Mouse (Mus musculus) thymus, adult 2 months (tissue): Measurements from ENCODE around the gene Ankrd44. TPM values are rescaled to one million over a fixed set of nuclear protein-coding genes. Genes with fewer than 3 reads are reported as not detected.

Source experiments
- DNase-seq: peaks from one replicate; pipeline ENCODE4 v3.0.0; 2021
- H3K27ac ChIP-seq: fragments of 200-500 bp; 2 replicates; pipeline ENCODE4 v1.5.1; 2012; ENCODE audit warnings: low read length, control low read depth; ENCODE audit not compliant: control insufficient read depth, insufficient read depth
- H3K27me3 ChIP-seq: fragments of 200-500 bp; 2 replicates; pipeline ENCODE4 v1.6.1; 2012; ENCODE audit warnings: mild to moderate bottlenecking, low read length, moderate library complexity, mixed read lengths; ENCODE audit not compliant: control insufficient read depth, insufficient read depth
- H3K36me3 ChIP-seq: fragments of 200-500 bp; 2 replicates; pipeline ENCODE4 v1.6.1; 2012; ENCODE audit warnings: mild to moderate bottlenecking, low read length, moderate library complexity; ENCODE audit not compliant: control insufficient read depth, insufficient read depth
- H3K4me1 ChIP-seq: fragments of 200-500 bp; replicated peaks from 2 replicates; pipeline ENCODE4 v1.6.1; 2012; ENCODE audit warnings: low read length; ENCODE audit not compliant: control insufficient read depth, insufficient read depth
- H3K4me3 ChIP-seq: fragments of 200-500 bp; 2 replicates; pipeline ENCODE4 v1.5.1; 2012; ENCODE audit warnings: mild to moderate bottlenecking, low read length, control low read depth, moderate library complexity; ENCODE audit not compliant: control insufficient read depth, insufficient read depth
- CTCF ChIP-seq: fragments of 200-500 bp; IDR thresholded peaks from 2 replicates; pipeline ENCODE4 v1.5.1; 2012; ENCODE audit warnings: mild to moderate bottlenecking, control low read depth, low read length, moderate library complexity, borderline replicate concordance; ENCODE audit not compliant: control insufficient read depth, poor library complexity, insufficient read depth; ENCODE audit errors: extremely low read depth
- POLR2A ChIP-seq: fragments of 200-500 bp; IDR thresholded peaks from 2 replicates; pipeline ENCODE4 v1.6.1; 2012; ENCODE audit warnings: mild to moderate bottlenecking, low read length, control low read depth, moderate library complexity; ENCODE audit not compliant: control insufficient read depth, poor library complexity, insufficient read depth; ENCODE audit errors: extremely low read depth
- whole genome bisulfite sequencing: fragments of 180-500 bp; shearing (Covaris S2); methylation state at CpG from one replicate; pipeline ENCODE4 v1.1.7; 2018; 5-methylcytosine and 5-hydroxymethylcytosine counted together
- polyA plus RNA-seq: library from polyadenylated mRNA; depleted of rRNA; stranded (reverse); fragments of >200 nt; gene quantifications from 2 replicates; pipeline ENCODE4 v1.2.3, GENCODE M21; 2012

Ankrd44 gene
- polyA plus RNA-seq, 1 experiment: 92.9 TPM

DNA sequence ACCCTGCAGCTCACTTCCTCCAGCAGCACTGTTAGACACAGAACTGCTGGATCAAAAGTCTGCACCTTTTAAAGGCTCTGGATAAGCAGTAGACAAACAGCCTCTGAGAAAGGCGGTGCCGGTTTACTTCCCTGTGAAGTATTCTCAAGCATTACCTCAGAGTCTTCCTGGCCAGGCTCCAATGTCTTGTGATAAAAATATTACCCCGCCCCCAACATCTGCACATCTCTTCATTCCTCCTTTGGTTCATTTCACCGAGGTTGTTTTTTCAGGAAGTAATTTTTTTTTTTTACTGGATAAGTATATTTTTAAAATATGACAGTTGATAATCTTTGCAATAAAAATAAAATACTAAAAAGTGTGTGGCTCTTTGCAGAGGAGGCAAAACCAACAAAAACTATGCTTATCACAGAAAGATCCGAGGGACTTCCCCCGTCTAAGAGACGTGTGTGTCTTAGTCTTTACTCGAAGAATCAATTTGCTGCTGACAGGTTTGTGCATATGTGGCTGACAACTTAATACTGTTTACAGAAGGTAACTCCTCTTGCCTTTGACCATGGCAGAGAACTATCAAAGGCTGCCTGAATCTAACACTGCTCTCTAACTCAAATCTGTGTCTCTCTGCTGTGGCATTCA lies 178.3 kb downstream of the Ankrd44 start:
- no peak overlapping the region for H3K27ac ChIP-seq
- no peak for DNase-seq

GRCm38 (mm10) chr1:54745666-54746065 lies 180.5 kb downstream of the Ankrd44 start:
- no peaks in the 10 kb centered on the region for H3K4me1 ChIP-seq
- peaks cover 22% of the 10 kb centered on the region for H3K36me3 ChIP-seq
- no peak overlapping the region for H3K4me3 ChIP-seq
- TF ChIP-seq CTCF: no peak
- TF ChIP-seq POLR2A: no peak
- H3K27me3 ChIP-seq: no peaks in the 10 kb centered on the region
- no peak for DNase-seq
- no peak overlapping the region for H3K27ac ChIP-seq

More for the DNA sequence above, 178.3 kb downstream of the Ankrd44 start:
- TF ChIP-seq CTCF (no peak), POLR2A (no peak)
- Histone ChIP-seq H3K4me3 (no peak overlapping the region), H3K27me3 (no peaks in the 10 kb centered on the region), H3K4me1 (no peaks in the 10 kb centered on the region), H3K36me3 (peaks cover 17% of the 10 kb centered on the region)
- 12% methylated on average over 8 of the region's 8 CpGs for WGBS

- no peaks in the 10 kb centered on the region for H3K27me3 ChIP-seq
- H3K4me3 ChIP-seq: no peak overlapping the region
- no peaks in the 10 kb centered on the region for H3K4me1 ChIP-seq
- no peak overlapping the region for H3K27ac ChIP-seq
- 92% methylated on average over 5 of the region's 5 CpGs for WGBS
- no peak for TF ChIP-seq CTCF
- no peak for TF ChIP-seq POLR2A
- no peak for DNase-seq
- peaks cover 26% of the 10 kb centered on the region for H3K36me3 ChIP-seq
Measured at GRCm38 (mm10) chr1:54744171-54744570, 182.0 kb downstream of the Ankrd44 start.

DNA sequence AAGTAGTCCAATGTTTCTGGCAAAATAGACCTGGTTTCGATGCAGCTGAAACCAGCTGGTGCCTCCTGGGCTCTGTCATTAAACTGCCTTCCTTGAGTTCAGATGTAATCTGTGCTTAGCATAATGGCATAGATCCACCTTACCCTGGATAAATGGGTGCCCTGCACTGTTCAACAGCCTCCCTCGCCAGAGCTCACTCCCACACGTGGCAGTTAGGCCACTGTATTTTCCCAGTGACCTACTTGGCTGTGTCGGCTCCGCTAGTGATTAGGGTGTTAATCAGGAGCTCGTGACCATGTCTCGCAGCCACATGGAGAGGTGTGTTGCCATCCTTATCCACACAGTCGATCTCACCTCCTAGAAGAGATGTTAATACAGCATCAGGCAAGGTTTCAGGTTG lies 183.1 kb downstream of the Ankrd44 start:
- H3K4me3 ChIP-seq: no peak overlapping the region
- no peaks in the 10 kb centered on the region for H3K4me1 ChIP-seq
- no peak for TF ChIP-seq CTCF
- no peak for TF ChIP-seq POLR2A
- WGBS: 95% methylated on average over 8 of the region's 8 CpGs
- peaks cover 25% of the 10 kb centered on the region for H3K36me3 ChIP-seq
- no peak for DNase-seq
- H3K27ac ChIP-seq: no peak overlapping the region
- H3K27me3 ChIP-seq: no peaks in the 10 kb centered on the region

GRCm38 (mm10) chr1:54740936-54741335 lies 185.3 kb downstream of the Ankrd44 start:
- TF ChIP-seq CTCF (no peak), POLR2A (no peak)
- no peaks in the 10 kb centered on the region for H3K4me1 ChIP-seq
- no peak for DNase-seq
- no peak overlapping the region for H3K4me3 ChIP-seq
- over 99% methylated on average over 5 of the region's 5 CpGs for WGBS
- no peaks in the 10 kb centered on the region for H3K27me3 ChIP-seq
- no peak overlapping the region for H3K27ac ChIP-seq
- H3K36me3 ChIP-seq: peaks cover 25% of the 10 kb centered on the region

DNA sequence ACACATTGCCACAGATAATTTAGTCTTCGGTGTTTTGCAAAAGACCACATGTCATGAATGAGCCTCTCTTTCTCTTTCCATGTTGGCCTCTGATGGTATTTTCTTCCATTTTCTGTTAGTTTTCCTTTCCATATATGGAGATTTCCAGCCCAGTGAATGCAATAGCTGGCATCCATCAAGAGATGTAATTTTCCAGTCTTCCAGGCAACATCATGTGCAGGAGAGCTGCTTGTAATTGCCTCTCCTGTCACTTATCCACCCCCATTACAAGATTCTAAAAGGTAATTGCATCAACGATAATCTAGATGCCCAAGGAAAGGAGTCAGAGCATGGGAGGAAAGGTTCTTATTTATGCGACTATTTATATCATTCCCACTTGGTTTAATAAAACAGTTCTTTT lies 188.7 kb downstream of the Ankrd44 start:
- WGBS: 95% methylated on average over 3 of the region's 3 CpGs
- Histone ChIP-seq H3K4me3 (no peak overlapping the region), H3K36me3 (peaks cover 27% of the 10 kb centered on the region), H3K27ac (no peak overlapping the region), H3K27me3 (no peaks in the 10 kb centered on the region), H3K4me1 (no peaks in the 10 kb centered on the region)
- TF ChIP-seq POLR2A (no peak), CTCF (no peak)
- no peak for DNase-seq
